Mouse (Mus musculus) midbrain, postnatal 0 days (tissue): ENCODE data around the gene Ces3b. TPM values are rescaled to one million over a fixed set of nuclear protein-coding genes. Genes with fewer than 3 reads are reported as not detected.

Experiments used
- ATAC-seq: fragments of 200-750 bp; cut with Nextera tagmentation; 2 replicates; pipeline ENCODE4 v1.8.0; 2017; ENCODE audit warnings: moderate number of reproducible peaks, mild to moderate bottlenecking, moderate TSS enrichment, moderate library complexity; ENCODE audit not compliant: low FRiP score
- DNase-seq: peaks from one replicate; pipeline ENCODE4 v3.0.0-alpha.2; 2015; ENCODE audit warnings: low spot score
- H3K27ac ChIP-seq: fragments of 300-500 bp; sonication (generic); 2 replicates; pipeline ENCODE4 v1.5.1; 2014; ENCODE audit warnings: low read depth, mild to moderate bottlenecking, low read length, mixed read lengths
- H3K27me3 ChIP-seq: fragments of 300-500 bp; sonication (generic); 2 replicates; pipeline ENCODE4 v1.6.1; 2014; ENCODE audit warnings: low read length, control low read depth, mixed read lengths; ENCODE audit not compliant: insufficient read depth
- H3K36me3 ChIP-seq: fragments of 300-500 bp; sonication (generic); 2 replicates; pipeline ENCODE4 v1.6.1; 2014; ENCODE audit warnings: low read length, control low read depth, mixed read lengths; ENCODE audit not compliant: insufficient read depth
- H3K4me1 ChIP-seq: fragments of 300-500 bp; sonication (generic); 2 replicates; pipeline ENCODE4 v1.6.1; 2014; ENCODE audit warnings: mild to moderate bottlenecking, control low read depth, antibody characterized with exemption, low read length, mixed read lengths; ENCODE audit not compliant: insufficient read depth
- H3K4me2 ChIP-seq: fragments of 300-500 bp; sonication (generic); 2 replicates; pipeline ENCODE4 v1.6.1; 2014; ENCODE audit warnings: low read depth, mild to moderate bottlenecking, low read length, mixed read lengths; ENCODE audit not compliant: poor library complexity, severe bottlenecking
- H3K4me3 ChIP-seq: fragments of 300-500 bp; sonication (generic); 2 replicates; pipeline ENCODE4 v1.5.1; 2014; ENCODE audit warnings: low read depth, mild to moderate bottlenecking, low read length, moderate library complexity
- H3K9ac ChIP-seq: fragments of 300-500 bp; sonication (generic); replicated peaks from 2 replicates; pipeline ENCODE4 v1.6.1; 2014; ENCODE audit warnings: mild to moderate bottlenecking, low read length, moderate library complexity, mixed read lengths; ENCODE audit not compliant: poor library complexity, severe bottlenecking
- H3K9me3 ChIP-seq: fragments of 300-500 bp; sonication (generic); 2 replicates; pipeline ENCODE4 v1.6.1; 2016; ENCODE audit warnings: low read length, control low read depth
- CTCF ChIP-seq: IDR thresholded peaks from 2 replicates; pipeline ENCODE4 v1.5.1; 2016; ENCODE audit warnings: antibody characterized with exemption, mild to moderate bottlenecking
- WGBS: fragments of 180-500 bp; shearing (Covaris S2); extraction: QIAGEN DNeasy Blood & Tissue Kit; methylation state at CpG from one replicate; pipeline ENCODE4 v1.1.7; 2014; 5-methylcytosine and 5-hydroxymethylcytosine counted together
- polyA plus RNA-seq: library from polyadenylated mRNA; unstranded; fragments of >200 nt; fragmentation: Nextera tagmentation; extraction: Ambion mirVana; gene quantifications from 2 replicates; pipeline ENCODE4 v1.2.1, GENCODE M21; 2015
- total RNA-seq: library from RNA; depleted of rRNA; stranded (reverse); fragments of >200 nt; gene quantifications from 2 replicates; pipeline ENCODE4 v1.2.3, GENCODE M21; 2014; rRNA removed

Ces3b gene
- total RNA-seq (not detected in 2 replicates), polyA plus RNA-seq (not detected in 2 replicates)

DNA sequence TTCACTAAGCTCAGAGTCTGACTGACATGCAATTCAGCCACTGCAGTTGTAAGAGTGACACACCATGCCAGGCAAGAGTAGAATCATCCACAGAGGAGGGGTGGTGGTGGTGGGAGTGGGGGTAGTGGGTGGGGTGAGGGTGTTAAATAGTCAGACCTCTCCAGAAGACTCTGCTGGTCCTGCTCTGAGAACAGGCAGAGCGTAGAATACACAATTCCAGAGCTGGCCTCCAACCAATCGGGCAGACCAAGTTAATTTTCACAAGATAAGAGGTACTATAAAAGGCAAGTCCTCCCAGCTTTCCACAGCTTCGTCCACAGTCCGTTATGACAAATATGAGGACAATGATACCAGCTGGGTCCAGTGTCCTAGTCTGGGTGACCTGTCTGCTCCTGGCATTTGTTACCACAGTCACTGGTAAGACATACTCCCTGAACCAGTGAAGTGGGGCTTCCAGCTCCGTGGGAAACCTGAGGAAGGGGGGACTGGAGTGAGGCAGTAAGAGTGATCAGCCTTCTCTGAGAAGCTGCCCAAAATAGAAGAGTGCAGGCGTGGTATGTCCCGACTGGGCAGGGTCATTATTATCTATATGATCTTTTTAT, at the start of gene Ces3b:
Ces3b (plus strand) TSS at position 305 of the 602 bp plus-strand sequence.
- no peak within 1 kb of the TSS for H3K4me3 ChIP-seq
- no peaks in the 10 kb centered on the region for H3K4me1 ChIP-seq
- TF ChIP-seq CTCF: no peak
- H3K27me3 ChIP-seq: no peaks in the 10 kb centered on the region
- ATAC-seq (no peak), DNase-seq (no peak)
- no peaks in the 10 kb centered on the region for H3K36me3 ChIP-seq
- H3K4me2 ChIP-seq: no peak within 1 kb of the TSS
- 77% methylated on average over 7 of the region's 7 CpGs for WGBS
- no peak within 1 kb of the TSS for H3K9ac ChIP-seq
- H3K27ac ChIP-seq: no peak within 1 kb of the TSS
- no peaks in the 10 kb centered on the region for H3K9me3 ChIP-seq

DNA sequence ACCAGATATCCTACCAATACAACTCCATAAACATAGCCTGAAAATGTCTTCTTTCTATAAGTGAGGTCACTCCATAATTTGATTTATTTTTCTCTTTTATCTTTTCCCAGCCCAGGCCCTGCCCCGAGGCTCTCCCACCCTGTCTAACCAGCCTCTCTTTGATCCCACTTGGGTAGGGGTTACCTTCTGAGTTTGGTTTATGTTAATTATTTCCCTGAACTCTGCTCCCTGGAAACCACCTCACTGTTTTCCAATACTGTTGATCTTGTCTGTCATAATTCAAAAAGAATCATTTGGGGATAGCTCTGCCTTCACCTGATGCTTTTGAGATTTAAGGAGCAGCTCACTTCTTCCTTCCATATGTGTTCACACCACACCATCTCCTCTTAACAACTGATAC, 40.0 kb upstream of the Ces3b start:
- no peak for DNase-seq
- Histone ChIP-seq H3K4me3 (no peak overlapping the region), H3K9ac (no peak overlapping the region), H3K9me3 (no peaks in the 10 kb centered on the region), H3K4me2 (no peak overlapping the region), H3K4me1 (no peaks in the 10 kb centered on the region), H3K36me3 (no peaks in the 10 kb centered on the region), H3K27ac (no peak overlapping the region), H3K27me3 (no peaks in the 10 kb centered on the region)
- 82% methylated on average over 1 of the region's 1 CpGs for WGBS
- ATAC-seq: no peak
- no peak for TF ChIP-seq CTCF

DNA sequence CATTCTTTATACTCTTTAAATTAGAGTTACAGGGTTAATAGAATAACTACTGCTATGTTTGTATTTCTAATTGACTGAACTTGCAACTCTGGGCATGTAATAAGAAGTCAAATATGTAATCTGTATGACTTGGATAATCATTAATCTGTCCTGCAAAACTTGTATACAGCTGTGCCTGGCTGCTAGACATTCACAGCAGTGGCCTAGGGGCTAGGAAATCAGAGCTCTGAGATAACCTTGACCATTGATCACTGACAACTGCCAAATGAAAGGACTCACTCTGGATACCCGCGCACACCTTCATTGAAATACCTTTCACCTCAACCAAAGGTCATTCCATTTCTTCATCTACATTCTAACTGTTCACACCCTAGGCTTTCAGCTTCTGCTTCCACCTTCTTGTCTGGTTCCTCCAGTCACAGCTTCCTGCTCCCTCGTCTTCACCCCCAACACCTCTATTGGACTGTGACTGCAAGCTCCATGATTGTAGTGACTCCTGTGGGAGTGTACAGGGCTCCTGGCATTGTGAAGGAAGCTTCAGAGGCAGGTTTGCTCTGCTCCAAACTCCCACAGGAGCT, 37.6 kb upstream of the Ces3b start:
- Histone ChIP-seq H3K9ac (no peak overlapping the region), H3K27me3 (no peaks in the 10 kb centered on the region), H3K9me3 (no peaks in the 10 kb centered on the region), H3K4me3 (no peak overlapping the region), H3K27ac (no peak overlapping the region), H3K36me3 (no peaks in the 10 kb centered on the region), H3K4me1 (no peaks in the 10 kb centered on the region), H3K4me2 (no peak overlapping the region)
- DNase-seq: no peak
- TF ChIP-seq CTCF: no peak
- ATAC-seq: no peak
- 89% methylated on average over 3 of the region's 3 CpGs for WGBS

DNA sequence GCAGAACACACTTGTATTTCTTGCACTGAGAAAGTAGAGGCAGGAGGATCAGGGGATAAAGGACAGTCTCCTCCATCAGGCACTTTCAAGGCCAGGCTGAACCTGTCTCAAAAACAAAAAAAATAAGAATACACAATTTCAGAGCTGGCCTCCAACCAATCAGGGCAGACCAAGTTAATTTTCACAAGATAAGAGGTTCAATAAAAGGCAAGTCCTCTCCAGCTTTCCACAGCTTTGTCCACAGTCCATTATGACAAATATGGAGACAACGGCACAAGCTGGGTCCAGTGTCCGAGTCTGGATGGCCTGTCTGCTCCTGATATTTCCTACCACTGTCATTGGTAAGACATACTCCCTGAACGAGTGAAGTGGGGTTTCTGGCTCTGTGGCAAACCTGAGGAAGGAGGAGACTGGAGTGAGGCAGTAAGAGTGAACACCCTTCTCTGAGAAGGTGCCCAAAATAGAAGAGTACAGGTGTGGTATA, 35.1 kb upstream of the Ces3b start, which contains the start of gene Ces3a:
Ces3a (plus strand) TSS at position 231 of the 484 bp plus-strand sequence.
- no peak within 1 kb of the TSS for H3K9ac ChIP-seq
- DNase-seq (no peak), ATAC-seq (no peak)
- H3K4me1 ChIP-seq: no peaks in the 10 kb centered on the region
- H3K9me3 ChIP-seq: no peaks in the 10 kb centered on the region
- H3K36me3 ChIP-seq: no peaks in the 10 kb centered on the region
- no peaks in the 10 kb centered on the region for H3K27me3 ChIP-seq
- no peak within 1 kb of the TSS for H3K27ac ChIP-seq
- WGBS: 83% methylated on average over 3 of the region's 3 CpGs
- no peak within 1 kb of the TSS for H3K4me2 ChIP-seq
- no peak for TF ChIP-seq CTCF
- no peak within 1 kb of the TSS for H3K4me3 ChIP-seq

DNA sequence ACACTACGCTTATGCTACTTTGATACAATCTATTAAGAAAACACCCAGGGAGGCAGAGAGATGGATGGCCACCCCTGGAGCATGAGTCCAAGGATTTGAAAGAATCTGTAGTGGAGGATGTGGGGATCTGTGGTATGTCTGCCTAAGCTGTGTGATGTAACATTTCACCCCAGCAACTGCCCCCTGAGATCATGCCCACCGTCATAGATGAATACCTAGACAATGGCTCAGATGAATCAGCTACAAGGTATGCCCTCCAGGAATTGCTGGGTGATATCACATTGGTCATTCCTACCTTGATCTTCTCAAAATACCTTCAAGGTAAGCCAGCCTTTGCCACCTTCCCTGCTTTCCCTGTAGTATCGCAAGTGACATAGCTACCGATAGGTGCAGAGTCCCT, 27.3 kb upstream of the Ces3b start:
- DNase-seq: no peak
- H3K9me3 ChIP-seq: no peaks in the 10 kb centered on the region
- WGBS: 92% methylated on average over 4 of the region's 4 CpGs
- H3K4me1 ChIP-seq: no peaks in the 10 kb centered on the region
- no peaks in the 10 kb centered on the region for H3K27me3 ChIP-seq
- no peak for TF ChIP-seq CTCF
- no peak overlapping the region for H3K27ac ChIP-seq
- ATAC-seq: no peak
- H3K4me2 ChIP-seq: no peak overlapping the region
- H3K9ac ChIP-seq: no peak overlapping the region
- no peak overlapping the region for H3K4me3 ChIP-seq
- H3K36me3 ChIP-seq: no peaks in the 10 kb centered on the region

DNA sequence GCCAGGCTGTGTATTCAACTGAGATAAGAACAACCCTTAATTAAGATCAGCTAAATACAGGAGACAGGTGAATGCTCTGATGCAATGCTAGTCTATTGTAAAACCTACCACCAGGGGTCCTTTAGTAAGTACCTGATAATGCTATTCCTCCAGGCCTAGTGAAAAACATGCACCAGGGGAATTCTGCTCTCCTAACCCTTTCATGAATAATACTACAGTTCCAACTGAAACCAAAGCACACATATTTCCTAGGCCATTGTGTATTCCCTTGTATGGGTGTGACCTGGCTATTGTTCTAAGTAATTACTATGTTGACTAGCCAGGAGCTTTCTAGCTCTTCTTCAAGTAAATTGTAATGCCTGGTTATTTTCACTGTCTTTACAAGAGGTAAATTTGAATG, 23.5 kb upstream of the Ces3b start:
- Histone ChIP-seq H3K4me1 (no peaks in the 10 kb centered on the region), H3K36me3 (no peaks in the 10 kb centered on the region), H3K27me3 (no peaks in the 10 kb centered on the region), H3K4me2 (no peak overlapping the region), H3K9me3 (0 out of 2 replicates have a peak, but pooled peaks cover 3% of the 10 kb centered on the region), H3K9ac (no peak overlapping the region), H3K27ac (no peak overlapping the region), H3K4me3 (no peak overlapping the region)
- no peak for TF ChIP-seq CTCF
- ATAC-seq (no peak), DNase-seq (no peak)
